Mouse (Mus musculus) CH12F3 (cell line): ENCODE data around the gene Zfyve19.

Experiments used
- in situ Hi-C: fragments of 300-500 bp; cut with MboI; formaldehyde crosslinking; loops from 2 replicates; pipeline ENCODE4 v1.14.3; 2020; ENCODE audit warnings: low sequenced_read_pairs

Zfyve19 gene

GRCm38 (mm10) chr2:119249592-119250061 is 41.2 kb downstream of the Zfyve19 start:
- in situ Hi-C loops, result no loop called here

- in situ Hi-C loops, result no loop called here
These were observed 42.0 kb downstream of the Zfyve19 start for GRCm38 (mm10) chr2:119250377-119250776.

GRCm38 (mm10) chr2:119250826-119251478 is 42.5 kb downstream of the Zfyve19 start:
- in situ Hi-C loops, result no loop called here

- in situ Hi-C loops, result no loop called here
These were observed 46.6 kb downstream of the Zfyve19 start for GRCm38 (mm10) chr2:119254976-119255375.

GRCm38 (mm10) chr2:119260518-119260917 is 52.1 kb downstream of the Zfyve19 start:
- in situ Hi-C loops, result no loop called here

GRCm38 (mm10) chr2:119261326-119261725 is 52.9 kb downstream of the Zfyve19 start:
- in situ Hi-C loops, result no loop called here

GRCm38 (mm10) chr2:119262978-119263377 is 54.6 kb downstream of the Zfyve19 start:
- in situ Hi-C loops, result no loop called here

GRCm38 (mm10) chr2:119263813-119264212 is 55.4 kb downstream of the Zfyve19 start:
- in situ Hi-C loops, result no loop called here
